Mouse (Mus musculus) embryonic facial prominence, embryonic 14.5 days (tissue): ENCODE results near the gene Orc5. TPM values are rescaled to one million over a fixed set of nuclear protein-coding genes. Genes with fewer than 3 reads are reported as not detected.

Experiments used
- polyA plus RNA-seq: library from polyadenylated mRNA; unstranded; fragments of >200 nt; fragmentation: Nextera tagmentation; extraction: Ambion mirVana; gene quantifications from 2 replicates; pipeline ENCODE4 v1.2.1, GENCODE M21; 2014

Orc5 gene
- polyA plus RNA-seq, 1 experiment from 2014 or later, result 31.5 TPM

Other genes starting within 250 kb of the Orc5 start
- 6.3 and 7.6 TPM in 2 replicates for gene Reln, start 205.7 kb downstream of the Orc5 start, polyA plus RNA-seq
- gene Lhfpl3, start 195.6 kb upstream of the Orc5 start, polyA plus RNA-seq, result 0.97 and 1.3 TPM in 2 replicates